Mouse (Mus musculus): ENCODE measurements at regions not wholly inside any gene's neighbourhood (a gene's known extent, or its start where the extent isn't known, plus 50 kb on each side); places are given as distances from the start of the nearest gene placed in this dataset.
"Not testable (repeated sequence)": the region's sequence is repeated elsewhere in the genome, so short reads cannot be mapped to it uniquely, and the experiment has no call there.

GRCm38 (mm10) chr10:26139100-26140093 lies 60.5 kb upstream of the Tmem200a start:
- DNase-seq = peak; percentile 8

- DNase-seq = no peak
Observed at GRCm38 (mm10) chr10:26152586-26152985, 73.7 kb upstream of the Tmem200a start.

DNA sequence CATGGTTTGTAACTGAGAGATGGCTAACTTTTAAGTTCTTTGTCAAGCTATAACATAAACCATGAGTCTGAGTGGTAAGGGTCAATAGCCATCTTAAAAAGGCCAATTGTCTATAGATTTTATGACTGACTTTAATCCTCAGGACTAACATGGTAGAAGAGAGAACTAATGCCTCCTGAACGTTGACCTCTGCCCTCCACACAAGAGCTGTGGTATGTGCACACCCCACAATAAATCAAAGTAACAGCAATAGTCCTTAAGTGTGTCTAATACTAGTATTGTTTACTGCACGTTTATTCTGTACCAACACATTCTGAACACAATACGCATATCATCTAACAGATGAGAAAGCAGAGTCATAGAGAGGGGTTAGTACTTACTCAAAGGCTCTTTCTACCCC lies 70.7 kb upstream of the Samd3 start:
- no peak for DNase-seq

GRCm38 (mm10) chr10:26161139-26161538 lies 68.4 kb upstream of the Samd3 start:
- DNase-seq = not testable (repeated sequence)

DNA sequence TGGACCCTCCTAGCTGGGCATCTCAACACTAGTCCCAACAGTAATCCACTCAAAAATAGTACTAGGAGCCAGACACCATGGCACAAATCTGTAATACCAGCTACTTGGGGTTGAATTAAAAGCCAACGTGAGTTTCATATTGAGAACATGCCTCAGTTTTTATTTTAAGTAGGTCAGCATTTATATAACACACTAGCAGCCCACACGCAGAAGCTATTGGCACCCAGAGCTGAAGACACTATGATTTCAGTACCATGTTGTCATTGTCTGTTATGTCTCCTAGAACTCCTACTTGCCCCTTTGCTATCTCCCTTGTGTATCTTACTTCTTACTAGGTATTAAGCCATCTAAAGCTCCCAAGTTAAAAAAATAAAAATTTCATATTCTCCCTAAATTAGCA lies 65.0 kb upstream of the Samd3 start:
- no peak for DNase-seq

- no peak for DNase-seq
Observed at GRCm38 (mm10) chr10:26177591-26177990, 51.9 kb upstream of the Samd3 start.

GRCm38 (mm10) chr10:26178356-26178755 lies 51.2 kb upstream of the Samd3 start:
- no peak for DNase-seq
